Mouse (Mus musculus): ENCODE measurements around the gene Srrm1. TPM values are rescaled to one million over a fixed set of nuclear protein-coding genes. Genes with fewer than 3 reads are reported as not detected.

Srrm1 gene
- total and polyA plus RNA-seq, 3 experiments = 98.8 to 612 (median 565) TPM

GRCm38 (mm10) chr4:135381355-135381754 is 28.2 kb upstream of the Srrm1 start:
- ATAC-seq (ENCODE audit: extremely low read depth, insufficient number of reproducible peaks, low FRiP score, poor library complexity, severe bottlenecking) (no peak), DNase-seq (ENCODE audit: low spot score) (no peak)
- no peak for TF ChIP-seq TAL1 (conservative IDR thresholded peaks at IDR 0.05; ENCODE audit: low read depth, low read length)
- no peak for TF ChIP-seq GATA2 (IDR thresholded peaks at IDR 0.05; ENCODE audit: borderline replicate concordance, low read depth, low read length)
- TF ChIP-seq GATA1 (IDR thresholded peaks at IDR 0.05; ENCODE audit: borderline replicate concordance, low read length) = no peak
- TF ChIP-seq CTCF (IDR thresholded peaks at IDR 0.05; ENCODE audit: low read depth, low read length) = no peak
- TF ChIP-seq POLR2AphosphoS5 (IDR thresholded peaks at IDR 0.05; ENCODE audit: insufficient replicate concordance, low read depth, low read length) = no peak
- Histone ChIP-seq H3K36me3 (replicated peaks) (no peaks in the 10 kb centered on the region), H3K4me1 (ENCODE audit: insufficient read depth, low read depth, low read length) (peaks cover 3% of the 10 kb centered on the region; the same call in 1 of the 2 replicates), H3K9me3 (replicated peaks) (no peaks in the 10 kb centered on the region), H3K27me3 (ENCODE audit: insufficient read depth, low read length) (peaks cover 27% of the 10 kb centered on the region), H3K4me3 (ENCODE audit: low read depth, low read length) (no peak overlapping the region)

GRCm38 (mm10) chr4:135377241-135377640 is 24.1 kb upstream of the Srrm1 start:
- TF ChIP-seq POLR2AphosphoS5 (IDR thresholded peaks at IDR 0.05; ENCODE audit: insufficient replicate concordance, low read depth, low read length) = no peak
- TF ChIP-seq TAL1 (conservative IDR thresholded peaks at IDR 0.05; ENCODE audit: low read depth, low read length) = no peak
- TF ChIP-seq GATA2 (IDR thresholded peaks at IDR 0.05; ENCODE audit: borderline replicate concordance, low read depth, low read length) = no peak
- TF ChIP-seq CTCF (IDR thresholded peaks at IDR 0.05; ENCODE audit: low read depth, low read length) = no peak
- no peak for TF ChIP-seq GATA1 (IDR thresholded peaks at IDR 0.05; ENCODE audit: borderline replicate concordance, low read length)
- ATAC-seq (ENCODE audit: extremely low read depth, insufficient number of reproducible peaks, low FRiP score, poor library complexity, severe bottlenecking) (no peak), DNase-seq (ENCODE audit: low spot score) (no peak)
- Histone ChIP-seq H3K27me3 (ENCODE audit: insufficient read depth, low read length) (peaks cover 18% of the 10 kb centered on the region), H3K4me3 (ENCODE audit: low read depth, low read length) (no peak overlapping the region), H3K36me3 (replicated peaks) (no peaks in the 10 kb centered on the region), H3K4me1 (ENCODE audit: insufficient read depth, low read depth, low read length) (peaks cover 3% of the 10 kb centered on the region; the same call in 1 of the 2 replicates), H3K9me3 (replicated peaks) (peaks cover 3% of the 10 kb centered on the region; the same call in 1 of the 2 replicates)

- no peaks in the 10 kb centered on the region for H3K4me1 ChIP-seq (ENCODE audit: insufficient read depth, low read depth, low read length)
- peaks cover 21% of the 10 kb centered on the region for H3K27me3 ChIP-seq (ENCODE audit: insufficient read depth, low read length)
- H3K4me3 ChIP-seq (ENCODE audit: low read depth, low read length) = no peak overlapping the region
- DNase-seq (ENCODE audit: low spot score) = no peak
- TF ChIP-seq CTCF (IDR thresholded peaks at IDR 0.05; ENCODE audit: low read depth, low read length) (0 out of 2 replicates have a peak, but pooled peaks have one; percentile 12), GATA1 (IDR thresholded peaks at IDR 0.05; ENCODE audit: borderline replicate concordance, low read length) (no peak)
- no peaks in the 10 kb centered on the region for H3K36me3 ChIP-seq (replicated peaks)
- ATAC-seq (ENCODE audit: extremely low read depth, insufficient number of reproducible peaks, low FRiP score, poor library complexity, severe bottlenecking) = no peak
- H3K9me3 ChIP-seq (replicated peaks) = peaks cover 3% of the 10 kb centered on the region; the same call in 1 of the 2 replicates
These were observed 22.3 kb upstream of the Srrm1 start for GRCm38 (mm10) chr4:135375444-135375843.

- H3K4me3 ChIP-seq (ENCODE audit: low read depth, low read length) = no peak overlapping the region
- peaks cover 15% of the 10 kb centered on the region; the same call in 1 of the 2 replicates for H3K27me3 ChIP-seq (ENCODE audit: insufficient read depth, low read length)
- no peaks in the 10 kb centered on the region for H3K36me3 ChIP-seq (replicated peaks)
- TF ChIP-seq CTCF (IDR thresholded peaks at IDR 0.05; ENCODE audit: low read depth, low read length) (0 out of 2 replicates have a peak, but pooled peaks have one; percentile 36), TAL1 (conservative IDR thresholded peaks at IDR 0.05; ENCODE audit: low read depth, low read length) (no peak), GATA2 (IDR thresholded peaks at IDR 0.05; ENCODE audit: borderline replicate concordance, low read depth, low read length) (no peak), POLR2AphosphoS5 (IDR thresholded peaks at IDR 0.05; ENCODE audit: insufficient replicate concordance, low read depth, low read length) (no peak)
- no peaks in the 10 kb centered on the region for H3K4me1 ChIP-seq (ENCODE audit: insufficient read depth, low read depth, low read length)
- H3K9me3 ChIP-seq (replicated peaks) = peaks cover 3% of the 10 kb centered on the region; the same call in 1 of the 2 replicates
- ATAC-seq (ENCODE audit: extremely low read depth, insufficient number of reproducible peaks, low FRiP score, poor library complexity, severe bottlenecking) (no peak), DNase-seq (ENCODE audit: low spot score) (no peak)
These were observed 20.2 kb upstream of the Srrm1 start for GRCm38 (mm10) chr4:135373299-135373698.

- Histone ChIP-seq H3K4me3 (ENCODE audit: low read depth, low read length) (no peak overlapping the region), H3K27me3 (ENCODE audit: insufficient read depth, low read length) (peaks cover 13% of the 10 kb centered on the region), H3K9me3 (replicated peaks) (peaks cover 2% of the 10 kb centered on the region; the same call in 1 of the 2 replicates), H3K4me1 (ENCODE audit: insufficient read depth, low read depth, low read length) (no peaks in the 10 kb centered on the region), H3K36me3 (replicated peaks) (no peaks in the 10 kb centered on the region)
- no peak for TF ChIP-seq POLR2AphosphoS5 (IDR thresholded peaks at IDR 0.05; ENCODE audit: insufficient replicate concordance, low read depth, low read length)
- no peak for TF ChIP-seq CTCF (IDR thresholded peaks at IDR 0.05; ENCODE audit: low read depth, low read length)
- TF ChIP-seq TAL1 (conservative IDR thresholded peaks at IDR 0.05; ENCODE audit: low read depth, low read length) = no peak
- TF ChIP-seq GATA1 (IDR thresholded peaks at IDR 0.05; ENCODE audit: borderline replicate concordance, low read length) = no peak
- no peak for TF ChIP-seq GATA2 (IDR thresholded peaks at IDR 0.05; ENCODE audit: borderline replicate concordance, low read depth, low read length)
- no peak for DNase-seq (ENCODE audit: low spot score)
- ATAC-seq (ENCODE audit: extremely low read depth, insufficient number of reproducible peaks, low FRiP score, poor library complexity, severe bottlenecking) = no peak
These were observed 17.3 kb upstream of the Srrm1 start for GRCm38 (mm10) chr4:135370372-135370771.

GRCm38 (mm10) chr4:135362828-135363227 is 9.7 kb upstream of the Srrm1 start:
- ATAC-seq (ENCODE audit: extremely low read depth, insufficient number of reproducible peaks, low FRiP score, poor library complexity, severe bottlenecking) (no peak), DNase-seq (ENCODE audit: low spot score) (no peak)
- Histone ChIP-seq H3K9me3 (replicated peaks) (no peaks in the 10 kb centered on the region), H3K27me3 (ENCODE audit: insufficient read depth, low read length) (peaks cover 37% of the 10 kb centered on the region), H3K4me3 (ENCODE audit: low read depth, low read length) (no peak overlapping the region), H3K4me1 (ENCODE audit: insufficient read depth, low read depth, low read length) (peaks cover 5% of the 10 kb centered on the region), H3K36me3 (replicated peaks) (no peaks in the 10 kb centered on the region)
- TF ChIP-seq POLR2AphosphoS5 (IDR thresholded peaks at IDR 0.05; ENCODE audit: insufficient replicate concordance, low read depth, low read length) (no peak), GATA2 (IDR thresholded peaks at IDR 0.05; ENCODE audit: borderline replicate concordance, low read depth, low read length) (no peak), TAL1 (conservative IDR thresholded peaks at IDR 0.05; ENCODE audit: low read depth, low read length) (no peak), CTCF (IDR thresholded peaks at IDR 0.05; ENCODE audit: low read depth, low read length) (no peak), GATA1 (IDR thresholded peaks at IDR 0.05; ENCODE audit: borderline replicate concordance, low read length) (no peak)
